Mouse (Mus musculus) heart, embryonic 13.5 days (tissue): ENCODE data around the gene Cyp2d10. TPM values are rescaled to one million over a fixed set of nuclear protein-coding genes. Genes with fewer than 3 reads are reported as not detected.
A peak's percentile ranks its signal among the peaks of the same experiment; 100 is the strongest.

Source experiments
- ATAC-seq: fragments of 200-750 bp; cut with Nextera tagmentation; 2 replicates; pipeline ENCODE4 v1.8.0; 2017; ENCODE audit warnings: moderate TSS enrichment; ENCODE audit not compliant: insufficient number of reproducible peaks, low FRiP score, low TSS enrichment; ENCODE audit errors: extremely low read depth
- H3K27ac ChIP-seq: fragments of 300-500 bp; sonication (generic); replicated peaks from 2 replicates; pipeline ENCODE4 v1.5.1; 2015; ENCODE audit warnings: moderate library complexity, mild to moderate bottlenecking, inconsistent platforms
- H3K27me3 ChIP-seq: fragments of 300-500 bp; sonication (generic); replicated peaks from 2 replicates; pipeline ENCODE4 v1.6.1; 2015; ENCODE audit warnings: mild to moderate bottlenecking, inconsistent platforms
- H3K36me3 ChIP-seq: fragments of 300-500 bp; sonication (generic); 2 replicates; pipeline ENCODE4 v1.6.1; 2015; ENCODE audit warnings: mild to moderate bottlenecking, inconsistent platforms
- H3K4me1 ChIP-seq: fragments of 300-500 bp; sonication (generic); 2 replicates; pipeline ENCODE4 v1.6.1; 2015; ENCODE audit warnings: inconsistent platforms
- H3K4me2 ChIP-seq: fragments of 300-500 bp; sonication (generic); 2 replicates; pipeline ENCODE4 v1.6.1; 2015; ENCODE audit warnings: inconsistent platforms, mild to moderate bottlenecking, moderate library complexity
- H3K4me3 ChIP-seq: fragments of 300-500 bp; sonication (generic); 2 replicates; pipeline ENCODE4 v1.5.1; 2015; ENCODE audit warnings: moderate library complexity, mild to moderate bottlenecking, inconsistent platforms
- H3K9ac ChIP-seq: fragments of 300-500 bp; sonication (generic); 2 replicates; pipeline ENCODE4 v1.6.1; 2015; ENCODE audit warnings: inconsistent platforms, mild to moderate bottlenecking, moderate library complexity
- H3K9me3 ChIP-seq: fragments of 300-500 bp; sonication (generic); 2 replicates; pipeline ENCODE4 v1.6.1; 2016; ENCODE audit warnings: inconsistent platforms
- WGBS: fragments of 180-500 bp; shearing (Covaris S2); methylation state at CpG from one replicate; pipeline ENCODE4 v1.1.7; 2015; ENCODE audit warnings: mixed read lengths; 5-methylcytosine and 5-hydroxymethylcytosine counted together
- microRNA-seq: library from miRNA; unstranded; fragments of <30 nt; microRNA quantifications from one replicate; pipeline ENCODE4, GENCODE M21; 2016
- polyA plus RNA-seq: library from polyadenylated mRNA; unstranded; fragments of >200 nt; fragmentation: Nextera tagmentation; extraction: Ambion mirVana; gene quantifications from 2 replicates; pipeline ENCODE4 v1.2.1, GENCODE M21; 2015

Cyp2d10 gene
- polyA plus RNA-seq, 1 experiment from 2014 or later = 0.48 TPM

GRCm38 (mm10) chr15:82354126-82354945, 52.7 kb downstream of the Cyp2d10 start, which contains the start of gene Ndufa6:
Gene Ndufa6, minus strand, starts transcription at chr15:82354322.
- peak within 1 kb of the TSS; percentile 99 for H3K9ac ChIP-seq
- peaks cover 21% of the 10 kb centered on the region for H3K36me3 ChIP-seq
- H3K27ac ChIP-seq = peak within 1 kb of the TSS; percentile 94
- peak; percentile 97 for ATAC-seq
- peak within 1 kb of the TSS; percentile 90 for H3K4me2 ChIP-seq
- H3K27me3 ChIP-seq = no peaks in the 10 kb centered on the region
- H3K9me3 ChIP-seq = no peaks in the 10 kb centered on the region
- WGBS = 2% methylated on average over 56 of the region's 57 CpGs
- peak within 1 kb of the TSS; percentile 92 for H3K4me3 ChIP-seq
- peaks cover 45% of the 10 kb centered on the region for H3K4me1 ChIP-seq

- H3K4me3 ChIP-seq = peak overlapping the region; percentile 92
- ATAC-seq = peak; percentile 19
- peak overlapping the region; percentile 94 for H3K27ac ChIP-seq
- peaks cover 41% of the 10 kb centered on the region for H3K4me1 ChIP-seq
- no peaks in the 10 kb centered on the region for H3K9me3 ChIP-seq
- H3K27me3 ChIP-seq = no peaks in the 10 kb centered on the region
- H3K9ac ChIP-seq = peak overlapping the region; percentile 99
- WGBS = 1% methylated on average over 23 of the region's 23 CpGs
- peak overlapping the region; percentile 90 for H3K4me2 ChIP-seq
- peaks cover 27% of the 10 kb centered on the region for H3K36me3 ChIP-seq
Measured at GRCm38 (mm10) chr15:82353745-82354113, 53.3 kb downstream of the Cyp2d10 start.

- Histone ChIP-seq H3K9me3 (no peaks in the 10 kb centered on the region), H3K27ac (peak overlapping the region; percentile 94), H3K9ac (peak overlapping the region; percentile 99), H3K4me2 (peak overlapping the region; percentile 90), H3K4me1 (peaks cover 39% of the 10 kb centered on the region), H3K4me3 (peak overlapping the region; percentile 92), H3K36me3 (peaks cover 32% of the 10 kb centered on the region), H3K27me3 (no peaks in the 10 kb centered on the region)
- 25% methylated on average over 14 of the region's 14 CpGs for WGBS
- ATAC-seq = no peak
Measured at GRCm38 (mm10) chr15:82353078-82353744, 53.8 kb downstream of the Cyp2d10 start.

Small RNA genes lying within 50 kb of the gene (microRNA-seq; reads per million reads assigned to microRNA genes)
- gene Gm25990 = not detected
- not detected for gene Gm27331
- not detected for gene Gm27622
- gene Mir7684 = not detected

Other genes starting within 250 kb of the Cyp2d10 start
- gene Shisa8, start 194.4 kb downstream of the Cyp2d10 start, polyA plus RNA-seq = 0.17 and 0.21 TPM in 2 replicates
- gene Tnfrsf13c, start 182.8 kb downstream of the Cyp2d10 start, polyA plus RNA-seq = 0.15 TPM in 1 of 2 replicates, not detected in the other
- 61.5 and 71.1 TPM in 2 replicates for gene Cenpm, start 162.4 kb downstream of the Cyp2d10 start, polyA plus RNA-seq
- gene 1500009C09Rik, start 154.8 kb downstream of the Cyp2d10 start, polyA plus RNA-seq = 0.09 TPM in 1 of 2 replicates, not detected in the other
- gene Sept3, start 132.3 kb downstream of the Cyp2d10 start, polyA plus RNA-seq = 4.5 and 6.0 TPM in 2 replicates
- 0.37 and 0.49 TPM in 2 replicates for gene Wbp2nl, start 108.2 kb downstream of the Cyp2d10 start, polyA plus RNA-seq
- 42.2 and 44.7 TPM in 2 replicates for gene Naga, start 68.3 kb downstream of the Cyp2d10 start, polyA plus RNA-seq
- gene Pheta2, start 68.3 kb downstream of the Cyp2d10 start, polyA plus RNA-seq = 9.2 TPM in 2 replicates
- 334 and 366 TPM in 2 replicates for gene Smdt1, start 68.2 kb downstream of the Cyp2d10 start, polyA plus RNA-seq
- 473 and 541 TPM in 2 replicates for gene Ndufa6, start 52.9 kb downstream of the Cyp2d10 start, polyA plus RNA-seq
- gene Cyp2d22, start 26.9 kb downstream of the Cyp2d10 start, polyA plus RNA-seq = 9.0 and 12.4 TPM in 2 replicates
- not detected in 2 replicates for gene Cyp2d11, start 13.2 kb downstream of the Cyp2d10 start, polyA plus RNA-seq
- gene Cyp2d9, start 26.2 kb upstream of the Cyp2d10 start, polyA plus RNA-seq = not detected in 2 replicates
- not detected in 2 replicates for gene Cyp2d12, start 147.9 kb upstream of the Cyp2d10 start, polyA plus RNA-seq
- not detected in 2 replicates for gene Cyp2d34, start 213.8 kb upstream of the Cyp2d10 start, polyA plus RNA-seq